Mouse (Mus musculus) ES-E14 (cell line): ENCODE measurements at regions not wholly inside any gene's neighbourhood (a gene's known extent, or its start where the extent isn't known, plus 50 kb on each side); places are given as distances from the start of the nearest gene placed in this dataset.

Source experiments
- CHD2 ChIP-seq: IDR thresholded peaks from 2 replicates; pipeline ENCODE4 v1.6.1; 2014; ENCODE audit warnings: mild to moderate bottlenecking, low read depth, low read length, inconsistent platforms
- HCFC1 ChIP-seq: IDR thresholded peaks from 2 replicates; pipeline ENCODE4 v1.6.1; 2012; ENCODE audit warnings: low read length, inconsistent platforms, borderline replicate concordance; ENCODE audit not compliant: insufficient read depth
- MAFK ChIP-seq: IDR thresholded peaks from 2 replicates; pipeline ENCODE4 v1.6.1; 2014; ENCODE audit warnings: mild to moderate bottlenecking, low read depth, low read length, inconsistent platforms; ENCODE audit not compliant: insufficient read depth
- ZC3H11A ChIP-seq: IDR thresholded peaks from 2 replicates; pipeline ENCODE4 v1.6.1; 2012; ENCODE audit warnings: low read depth, mild to moderate bottlenecking, inconsistent platforms, low read length, borderline replicate concordance
- ZNF384 ChIP-seq: IDR thresholded peaks from 2 replicates; pipeline ENCODE4 v1.6.1; 2012; ENCODE audit warnings: low read depth, low read length, inconsistent platforms

GRCm38 (mm10) chr5:50196423-50196822 is 137.6 kb upstream of the Adgra3 start:
- TF ChIP-seq HCFC1 (no peak), ZC3H11A (no peak), MAFK (no peak), CHD2 (no peak), ZNF384 (no peak)
